Mouse (Mus musculus): ENCODE results near the gene Zdhhc15.
"Not testable (repeated sequence)": the region's sequence is repeated elsewhere in the genome, so short reads cannot be mapped to it uniquely, and the experiment has no call there.

- not testable (repeated sequence) for TF ChIP-seq EP300 (optimal IDR thresholded peaks at IDR 0.05); CTCF (IDR thresholded peaks at IDR 0.05; ENCODE audit: low read depth)
Measured at GRCm38 (mm10) chrX:104602168-104602859, 68.5 kb downstream of the Zdhhc15 start.

Data from stomach, postnatal 0 days (tissue).